Mouse (Mus musculus) bone marrow macrophage, adult 2 months (primary cell): ENCODE results near the gene Erc2.

Experiments
- CTCF ChIP-seq: IDR thresholded peaks from 2 replicates; pipeline ENCODE4 v1.5.1; 2012; ENCODE audit warnings: low read depth, mild to moderate bottlenecking, low read length, moderate library complexity
- POLR2A ChIP-seq: IDR thresholded peaks from 2 replicates; pipeline ENCODE4 v1.6.1; 2012; ENCODE audit warnings: mild to moderate bottlenecking, low read depth, low read length, borderline replicate concordance

DNA sequence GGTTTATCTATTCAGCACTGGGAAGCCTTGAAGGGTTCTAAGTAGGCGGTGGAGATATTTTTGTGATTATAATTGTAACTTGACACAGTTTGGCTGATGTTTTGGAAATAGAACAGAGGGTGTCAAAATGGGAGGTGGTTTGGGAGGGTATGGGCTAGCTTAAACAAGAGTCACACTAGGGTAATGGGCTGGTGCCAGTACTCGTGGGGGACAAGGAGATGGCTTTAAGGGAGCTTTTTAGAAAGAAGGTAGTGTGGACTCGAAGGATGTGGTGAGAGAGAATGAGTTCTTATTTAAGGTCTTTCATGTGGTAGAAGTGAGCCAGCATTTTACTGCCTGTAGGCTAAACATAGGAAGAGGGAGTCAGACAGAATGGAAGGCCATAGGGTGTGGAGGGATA lies 19.2 kb downstream of the Erc2 start:
- no peak for TF ChIP-seq CTCF
- no peak for TF ChIP-seq POLR2A
